Mouse (Mus musculus) gastrocnemius, adult 2 months (tissue): Measurements from ENCODE around the gene Vmn2r118. TPM values are rescaled to one million over a fixed set of nuclear protein-coding genes. Genes with fewer than 3 reads are reported as not detected.

Experiments
- DNase-seq: peaks from one replicate; pipeline ENCODE4 v3.0.0; 2022
- H3K27ac ChIP-seq: fragments of 200-600 bp; 2 replicates; pipeline ENCODE4 v1.8.1; 2022; ENCODE audit warnings: mild to moderate bottlenecking
- H3K4me3 ChIP-seq: fragments of 200-600 bp; 2 replicates; pipeline ENCODE4 v1.8.1; 2022; ENCODE audit warnings: mild to moderate bottlenecking, moderate library complexity
- CTCF ChIP-seq: fragments of 200-600 bp; IDR thresholded peaks from 2 replicates; pipeline ENCODE4 v1.8.1; 2022; ENCODE audit warnings: antibody characterized with exemption, mild to moderate bottlenecking, moderate library complexity
- intact Hi-C: fragments of 180-260 bp; cut with DNase I; formaldehyde crosslinking; loops from one replicate; pipeline ENCODE4 v1.15.1; 2025
- long read RNA-seq, 2 experiments: library from polyadenylated mRNA; stranded (forward); transcript quantifications; one replicate each; pipeline ENCODE4 v2.0.0; 2021
- total RNA-seq, 2 experiments: library from RNA; stranded (reverse); gene quantifications; 2 replicates each; pipeline ENCODE4 v1.2.3; 2021

The Vmn2r118 gene
- not detected for total RNA-seq
- long read RNA-seq, experiment 1: 0 reads
- long read RNA-seq, experiment 2: 0 reads

GRCm38 (mm10) chr17:55625092-55625491, at the start of gene Vmn2r118:
Gene Vmn2r118 (minus strand): TSS chr17:55625192.
- no peak for TF ChIP-seq CTCF
- DNase-seq: no peak
- intact Hi-C loops: no loop called here
- H3K27ac ChIP-seq: no peak within 1 kb of the TSS
- H3K4me3 ChIP-seq: no peak within 1 kb of the TSS

- DNase-seq: no peak
- no peak for TF ChIP-seq CTCF
- Histone ChIP-seq H3K4me3 (no peak overlapping the region), H3K27ac (no peak overlapping the region)
- intact Hi-C loops: no loop called here
These were observed 36.1 kb upstream of the Vmn2r118 start for GRCm38 (mm10) chr17:55661099-55661498.

- intact Hi-C loops: no loop called here
- no peak for TF ChIP-seq CTCF
- Histone ChIP-seq H3K27ac (no peak overlapping the region), H3K4me3 (no peak overlapping the region)
- DNase-seq: no peak
These were observed 34.2 kb downstream of the Vmn2r118 start for GRCm38 (mm10) chr17:55590838-55591237.

- no peak for DNase-seq
- intact Hi-C loops: no loop called here
- H3K4me3 ChIP-seq: no peak overlapping the region
- no peak for TF ChIP-seq CTCF
- no peak overlapping the region for H3K27ac ChIP-seq
These were observed 63.2 kb downstream of the Vmn2r118 start for GRCm38 (mm10) chr17:55561774-55562173.

- intact Hi-C loops: no loop called here
- TF ChIP-seq CTCF: no peak
- no peak overlapping the region for H3K27ac ChIP-seq
- DNase-seq: no peak
- H3K4me3 ChIP-seq: no peak overlapping the region
These were observed 76.5 kb downstream of the Vmn2r118 start for GRCm38 (mm10) chr17:55548476-55548875.

Other genes with a start within 250 kb of the Vmn2r118 start
- not detected for gene St6gal2, start 179.8 kb downstream of the Vmn2r118 start, total RNA-seq
- 1 to 10 TPM; 1.4 to 2.4 TPM for gene Pot1b, start 87.4 kb upstream of the Vmn2r118 start, total RNA-seq
- gene Adgre4, start 124.8 kb upstream of the Vmn2r118 start, total RNA-seq: under 1 TPM in 1 of 2 experiments, not detected in 1; 0.17 TPM